Mouse (Mus musculus): Measurements from ENCODE around the gene Tollip.
"Not testable (repeated sequence)": the region's sequence is repeated elsewhere in the genome, so short reads cannot be mapped to it uniquely, and the experiment has no call there.

Tollip gene

GRCm38 (mm10) chr7:141934128-141934898, 16.0 kb upstream of the Tollip start:
- no peak for DNase-seq (ENCODE audit: inconsistent age in 2 of 2, low spot score in 1 of 2)

DNA sequence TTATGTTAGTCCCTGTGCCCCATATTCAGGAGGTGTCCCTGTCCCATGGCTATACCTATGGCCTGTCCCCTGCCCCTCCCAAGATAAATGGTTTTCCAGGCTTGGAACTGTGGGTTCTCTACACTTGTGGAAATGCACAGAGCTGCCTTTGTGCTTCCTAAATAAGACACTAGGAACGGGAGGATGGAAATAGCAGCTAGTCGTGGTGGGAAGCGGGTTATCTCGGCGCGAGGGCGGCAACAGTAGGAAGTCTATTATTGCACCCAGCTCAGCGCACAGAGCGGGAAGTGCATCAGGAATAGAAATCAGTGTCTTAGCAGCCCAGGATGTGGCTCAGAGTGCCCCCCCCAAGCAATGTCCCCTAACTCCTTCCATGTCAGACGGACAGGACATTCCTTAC, 10.3 kb upstream of the Tollip start:
- DNase-seq (ENCODE audit: inconsistent age in 2 of 2, low spot score in 1 of 2): no peak

DNA sequence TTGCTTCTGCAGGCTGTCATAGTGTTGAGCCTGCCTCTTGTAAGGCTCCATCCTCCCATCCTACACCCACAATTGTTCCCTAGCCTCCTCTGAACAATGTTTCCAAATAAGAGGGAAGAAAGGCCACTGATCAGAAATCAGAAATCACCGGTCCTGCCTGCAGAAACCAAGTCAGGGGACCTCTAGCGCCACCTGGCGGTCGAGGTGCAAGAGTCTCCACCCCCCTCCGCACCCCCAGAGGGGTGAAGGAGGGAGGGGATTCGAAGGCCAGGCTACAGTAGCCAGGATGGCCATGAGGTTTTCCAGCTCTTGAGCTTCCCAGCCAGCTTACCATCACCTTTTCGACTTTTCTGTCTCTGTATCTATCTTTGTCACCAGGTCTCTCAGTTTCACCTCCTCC, 6.6 kb upstream of the Tollip start:
- DNase-seq (ENCODE audit: inconsistent age in 2 of 2, low spot score in 1 of 2): peak; percentile 61 to 87

DNA sequence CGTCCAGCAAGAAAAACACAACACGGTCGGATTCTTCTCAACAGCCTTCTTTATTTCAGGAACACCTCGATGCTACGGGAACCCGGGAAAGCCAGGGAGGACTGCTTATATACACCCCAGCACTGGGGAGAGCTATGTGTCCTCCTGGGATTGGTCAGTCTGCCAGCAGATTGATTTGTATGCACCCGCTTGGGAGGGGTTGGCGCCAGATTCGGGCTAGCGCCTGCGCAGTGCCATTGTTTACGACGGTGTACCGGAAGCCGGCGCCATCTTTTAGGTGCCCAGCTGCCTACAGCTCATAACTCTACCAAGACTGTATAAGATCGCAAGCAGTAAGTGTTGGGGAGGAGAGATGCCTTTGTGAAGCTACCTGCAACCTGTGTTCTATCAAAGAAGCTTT, 5.8 kb upstream of the Tollip start:
- not testable (repeated sequence) for DNase-seq (ENCODE audit: inconsistent age in 2 of 2, low spot score in 1 of 2)

- DNase-seq (ENCODE audit: inconsistent age in 2 of 2, low spot score in 1 of 2): no peak
Observed at GRCm38 (mm10) chr7:141911305-141911704, 7.0 kb downstream of the Tollip start.

DNA sequence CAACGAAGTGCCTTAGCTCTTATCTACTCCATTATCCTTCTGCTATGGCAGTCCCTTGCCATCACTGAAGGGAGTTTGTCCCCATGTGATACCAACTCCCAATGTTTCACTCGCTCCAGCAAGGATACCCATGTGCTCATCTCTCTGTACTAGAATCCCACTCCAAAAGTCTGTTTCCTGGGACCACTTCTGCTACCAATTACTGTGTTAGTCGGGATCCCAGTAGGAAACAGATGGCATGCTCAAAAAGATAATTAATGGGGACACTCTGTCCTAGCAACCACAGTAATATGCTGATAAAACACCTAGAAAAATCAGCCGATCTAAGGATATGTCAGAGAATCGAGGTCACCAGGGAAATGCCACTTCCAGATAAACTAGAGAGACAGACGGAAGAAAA, 9.7 kb downstream of the Tollip start:
- DNase-seq (ENCODE audit: inconsistent age in 2 of 2, low spot score in 1 of 2): no peak

DNA sequence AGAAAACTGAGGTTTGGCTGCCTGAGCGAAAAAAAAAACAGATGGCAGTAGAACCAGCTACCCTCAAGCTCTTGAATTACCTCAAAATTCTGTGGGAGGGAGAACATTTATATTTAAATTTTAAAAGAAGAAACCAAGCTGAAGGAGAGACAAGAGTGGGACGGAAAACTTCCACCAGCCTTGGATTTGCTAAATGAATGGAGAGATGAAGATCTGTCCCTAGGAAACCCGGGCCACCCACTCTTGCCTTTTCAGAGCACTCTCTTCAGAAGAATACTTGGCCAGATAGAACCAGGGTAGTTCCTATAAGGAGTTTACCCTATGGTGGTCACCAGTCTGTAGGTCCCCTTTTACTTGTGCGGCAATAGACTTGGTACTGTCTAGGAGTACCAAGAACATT, 15.5 kb downstream of the Tollip start:
- DNase-seq (ENCODE audit: inconsistent age in 2 of 2, low spot score in 1 of 2): peak in 1 of 2 experiments; percentile 11

GRCm38 (mm10) chr7:141902269-141902729, 16.0 kb downstream of the Tollip start:
- DNase-seq (ENCODE audit: inconsistent age in 2 of 2, low spot score in 1 of 2): peak; percentile 100

GRCm38 (mm10) chr7:141901825-141902224, 16.5 kb downstream of the Tollip start:
- DNase-seq (ENCODE audit: inconsistent age in 2 of 2, low spot score in 1 of 2): no peak

- DNase-seq (ENCODE audit: inconsistent age in 2 of 2, low spot score in 1 of 2): no peak
Observed at GRCm38 (mm10) chr7:141892151-141892550, 26.2 kb downstream of the Tollip start.

DNA sequence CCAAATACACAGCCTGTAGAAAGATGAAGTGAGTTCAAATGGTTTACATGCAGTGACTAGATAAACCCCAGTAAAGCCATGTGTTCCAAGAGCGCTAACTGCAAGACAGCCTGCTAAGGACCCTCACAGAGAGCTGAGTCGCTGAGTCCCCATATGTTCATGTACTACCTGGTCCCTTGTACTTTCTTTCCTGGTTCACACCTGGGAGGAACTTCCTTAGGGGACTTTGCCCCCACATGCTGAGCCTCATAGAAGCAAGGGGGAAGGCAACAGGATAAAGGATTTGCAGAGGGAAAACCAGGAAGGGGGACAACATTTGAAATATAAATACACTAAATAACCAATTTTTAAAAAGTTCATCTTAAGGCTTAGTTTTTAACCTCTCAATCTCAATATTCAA, 39.5 kb downstream of the Tollip start:
- no peak for DNase-seq (ENCODE audit: inconsistent age in 2 of 2, low spot score in 1 of 2)

GRCm38 (mm10) chr7:141874891-141875290, 43.4 kb downstream of the Tollip start:
- no peak for DNase-seq (ENCODE audit: inconsistent age in 2 of 2, low spot score in 1 of 2)

DNA sequence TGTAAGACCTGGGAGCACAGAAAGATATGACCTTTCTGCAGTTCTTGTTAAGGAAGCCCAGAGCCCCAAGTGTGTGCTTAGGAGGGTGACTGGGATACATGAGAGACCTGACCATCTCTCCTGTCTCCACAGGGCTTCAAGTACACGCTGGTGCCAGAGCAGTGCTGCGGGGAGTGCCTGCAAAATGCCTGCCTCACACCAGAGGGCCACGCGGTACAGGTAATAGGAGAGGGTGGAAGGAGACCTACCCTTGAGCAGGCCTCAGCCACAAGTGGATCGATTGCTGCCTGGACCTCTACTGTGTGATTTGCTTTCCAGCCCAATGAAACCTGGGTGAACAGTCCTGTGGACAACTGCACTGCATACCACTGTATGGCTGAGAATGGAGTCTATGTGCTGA, 47.8 kb downstream of the Tollip start:
- no peak for DNase-seq (ENCODE audit: inconsistent age in 2 of 2, low spot score in 1 of 2)

- no peak for DNase-seq (ENCODE audit: inconsistent age in 2 of 2, low spot score in 1 of 2)
Observed at GRCm38 (mm10) chr7:141869644-141870043, 48.7 kb downstream of the Tollip start.

DNA sequence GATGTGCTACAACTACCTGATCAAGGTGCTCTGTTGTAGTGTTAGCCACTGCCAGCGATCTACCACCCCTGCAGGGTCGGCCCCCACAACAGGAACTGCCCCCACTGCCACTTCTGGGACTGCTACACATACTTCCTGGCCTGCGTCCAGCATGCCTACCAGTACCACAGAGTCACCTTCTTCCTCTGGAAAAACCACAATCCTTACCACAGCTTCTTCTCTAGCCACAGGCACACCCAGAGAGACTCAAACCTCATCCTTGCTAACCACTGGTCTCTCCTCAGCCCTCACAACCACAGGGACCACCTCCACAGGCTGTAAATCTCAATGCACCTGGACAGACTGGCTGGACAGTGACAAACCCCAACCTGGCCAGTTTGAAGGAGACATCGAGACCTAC, 57.3 kb downstream of the Tollip start:
- DNase-seq (ENCODE audit: inconsistent age in 2 of 2, low spot score in 1 of 2): no peak

DNA sequence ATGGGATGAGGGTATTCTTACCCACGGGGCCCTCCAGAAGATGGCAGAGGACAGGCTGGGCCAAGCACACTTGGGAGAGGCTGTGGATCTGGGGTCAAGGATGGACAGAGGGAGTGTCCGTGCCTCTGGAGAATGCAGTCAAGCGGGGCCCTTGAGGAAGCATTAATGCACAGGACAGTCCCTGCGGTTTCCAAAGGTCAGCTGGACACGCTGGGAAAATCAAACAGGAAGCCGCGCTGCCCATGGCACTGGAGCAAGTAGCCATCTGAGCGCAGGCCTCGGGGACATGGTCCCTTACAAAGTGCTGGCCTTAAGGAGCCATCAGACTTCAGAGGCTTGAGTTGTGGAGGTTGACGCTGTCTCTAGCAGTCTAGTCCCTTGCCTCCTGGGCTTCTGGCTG, 78.0 kb downstream of the Tollip start:
- no peak for DNase-seq (ENCODE audit: inconsistent age in 2 of 2, low spot score in 1 of 2)

- DNase-seq (ENCODE audit: inconsistent age in 2 of 2, low spot score in 1 of 2): no peak
Observed at GRCm38 (mm10) chr7:141838779-141839178, 79.5 kb downstream of the Tollip start, which contains the start of gene Muc5b. Muc5b (plus strand) TSS chr7:141839070.

- no peak for DNase-seq (ENCODE audit: inconsistent age in 2 of 2, low spot score in 1 of 2)
Observed at GRCm38 (mm10) chr7:141836423-141836822, 81.9 kb downstream of the Tollip start.

DNA sequence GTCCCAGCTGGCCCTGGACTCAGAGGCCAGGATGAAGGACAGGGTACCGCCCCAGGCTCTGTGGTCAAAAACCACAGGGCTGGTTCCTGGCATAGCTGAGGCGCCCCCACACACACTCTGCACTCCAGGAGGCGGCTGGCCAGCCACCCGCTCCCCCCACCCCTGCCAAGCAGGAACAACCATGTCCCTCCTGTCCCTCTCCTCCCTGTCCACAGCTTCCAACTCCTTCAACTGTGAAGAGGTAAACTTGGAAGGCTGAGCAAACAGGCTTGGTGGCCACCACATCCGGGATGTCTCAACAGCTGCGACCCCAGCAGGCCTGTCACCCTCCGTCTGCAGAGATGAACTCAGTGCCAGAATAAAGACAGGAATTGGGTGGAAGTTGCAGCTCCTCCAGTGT, 82.4 kb downstream of the Tollip start:
- DNase-seq (ENCODE audit: inconsistent age in 2 of 2, low spot score in 1 of 2): no peak
